Mouse (Mus musculus) 416B (cell line): ENCODE data around the gene Rnf214.

Experiments used
- DNase-seq: peaks from one replicate; pipeline ENCODE4 v3.0.0; 2011; ENCODE audit warnings: low read depth

Gene Rnf214

GRCm38 (mm10) chr9:45815113-45815512, 91.6 kb downstream of the Rnf214 start:
- DNase-seq: no peak
